Mouse (Mus musculus) forebrain, embryonic 12.5 days (tissue): Measurements from ENCODE around the gene Wnk1. TPM values are rescaled to one million over a fixed set of nuclear protein-coding genes. Genes with fewer than 3 reads are reported as not detected.

Experiments
- ATAC-seq: fragments of 200-750 bp; cut with Nextera tagmentation; 2 replicates; pipeline ENCODE4 v1.8.0; 2017; ENCODE audit warnings: moderate TSS enrichment; ENCODE audit not compliant: low FRiP score
- H3K27ac ChIP-seq: fragments of 300-500 bp; sonication (generic); 2 replicates; pipeline ENCODE4 v1.5.1; 2016; ENCODE audit warnings: mild to moderate bottlenecking
- H3K27me3 ChIP-seq: fragments of 300-500 bp; sonication (generic); 2 replicates; pipeline ENCODE4 v1.6.1; 2016; ENCODE audit warnings: mild to moderate bottlenecking
- H3K36me3 ChIP-seq: fragments of 300-500 bp; sonication (generic); replicated peaks from 2 replicates; pipeline ENCODE4 v1.6.1; 2016; ENCODE audit warnings: mild to moderate bottlenecking
- H3K4me1 ChIP-seq: fragments of 300-500 bp; sonication (generic); 2 replicates; pipeline ENCODE4 v1.6.1; 2016
- H3K4me2 ChIP-seq: fragments of 300-500 bp; sonication (generic); 2 replicates; pipeline ENCODE4 v1.6.1; 2016; ENCODE audit warnings: mild to moderate bottlenecking, moderate library complexity
- H3K4me3 ChIP-seq: fragments of 300-500 bp; sonication (generic); replicated peaks from 2 replicates; pipeline ENCODE4 v1.5.1; 2016; ENCODE audit warnings: mild to moderate bottlenecking
- H3K9ac ChIP-seq: fragments of 300-500 bp; sonication (generic); 2 replicates; pipeline ENCODE4 v1.6.1; 2016; ENCODE audit warnings: mild to moderate bottlenecking
- H3K9me3 ChIP-seq: fragments of 300-500 bp; sonication (generic); 2 replicates; pipeline ENCODE4 v1.6.1; 2016
- WGBS: fragments of 180-500 bp; shearing (Covaris S2); methylation state at CpG from one replicate; pipeline ENCODE4 v1.1.7; 2016; 5-methylcytosine and 5-hydroxymethylcytosine counted together
- polyA plus RNA-seq: library from polyadenylated mRNA; unstranded; fragments of >200 nt; fragmentation: Nextera tagmentation; extraction: Ambion mirVana; gene quantifications from 2 replicates; pipeline ENCODE4 v1.2.1, GENCODE M21; 2016

The Wnk1 gene
- polyA plus RNA-seq, 1 experiment from 2014 or later: 77.6 TPM

DNA sequence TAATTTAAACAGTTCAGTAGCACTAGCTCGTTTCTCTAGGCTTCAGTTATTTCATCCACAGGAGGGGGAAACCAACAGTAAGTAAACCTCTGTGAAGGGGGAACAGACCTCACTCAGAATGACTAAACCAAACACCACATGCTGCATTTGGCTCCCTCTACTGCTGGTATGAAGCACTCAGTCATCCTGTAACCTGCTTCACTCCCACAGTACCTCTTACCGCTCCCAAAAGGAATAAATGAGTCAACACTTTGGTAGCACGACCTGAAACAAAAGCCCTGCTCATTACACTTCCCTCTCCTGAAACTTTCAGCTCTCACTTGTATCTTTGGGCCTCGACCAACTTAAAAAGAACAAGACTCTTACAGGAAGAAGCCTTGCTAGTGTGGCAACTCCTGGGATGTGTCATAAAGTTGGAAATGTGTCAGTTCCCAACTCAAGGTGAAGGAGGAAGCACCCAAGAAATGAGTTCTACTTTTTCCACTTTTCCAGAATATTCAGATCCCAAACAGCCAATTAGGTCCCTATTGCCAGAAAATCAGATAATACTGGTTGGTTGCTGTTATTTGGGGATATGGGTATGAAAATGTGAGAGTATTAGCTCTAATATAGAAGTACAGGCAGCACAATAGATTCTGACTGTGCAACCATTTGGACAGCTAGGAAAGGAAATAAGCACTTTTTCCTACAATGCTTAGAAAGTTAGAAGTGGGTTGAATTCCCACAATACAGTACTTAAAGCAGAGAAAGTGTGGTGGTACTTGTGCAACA lies 114.1 kb downstream of the Wnk1 start:
- no peak for ATAC-seq

DNA sequence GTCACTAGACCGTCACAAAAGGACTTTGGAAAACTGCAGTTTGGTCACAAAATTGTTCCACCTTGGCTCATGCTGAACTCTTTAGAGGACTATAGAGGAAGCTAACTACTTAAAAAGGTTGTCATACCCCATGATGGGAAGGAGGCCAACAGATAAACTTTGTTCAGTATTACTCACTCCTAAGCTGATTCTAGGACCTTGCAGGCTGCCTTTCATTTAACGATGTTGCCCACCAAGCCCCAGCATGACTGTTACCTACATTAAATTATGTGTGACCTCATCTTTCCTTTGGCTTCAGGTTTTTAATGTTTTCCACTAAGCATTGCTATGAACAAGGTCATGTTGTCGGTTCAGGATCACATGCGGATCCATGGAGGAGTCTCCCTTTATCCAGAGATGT lies 115.9 kb downstream of the Wnk1 start:
- no peak overlapping the region for H3K4me3 ChIP-seq
- no peak overlapping the region for H3K9ac ChIP-seq
- no peak overlapping the region for H3K4me2 ChIP-seq
- no peaks in the 10 kb centered on the region for H3K9me3 ChIP-seq
- H3K36me3 ChIP-seq: peaks cover 84% of the 10 kb centered on the region
- H3K27me3 ChIP-seq: no peaks in the 10 kb centered on the region
- 93% methylated on average over 4 of the region's 4 CpGs for WGBS
- no peak for ATAC-seq
- no peaks in the 10 kb centered on the region for H3K4me1 ChIP-seq
- no peak overlapping the region for H3K27ac ChIP-seq

More for the DNA sequence above, 114.1 kb downstream of the Wnk1 start:
- H3K27ac ChIP-seq: no peak overlapping the region
- no peak overlapping the region for H3K4me3 ChIP-seq
- no peak overlapping the region for H3K9ac ChIP-seq
- no peaks in the 10 kb centered on the region for H3K4me1 ChIP-seq
- H3K27me3 ChIP-seq: no peaks in the 10 kb centered on the region
- WGBS: 55% methylated on average over 4 of the region's 4 CpGs
- H3K36me3 ChIP-seq: peaks cover 87% of the 10 kb centered on the region
- no peaks in the 10 kb centered on the region for H3K9me3 ChIP-seq
- H3K4me2 ChIP-seq: no peak overlapping the region

DNA sequence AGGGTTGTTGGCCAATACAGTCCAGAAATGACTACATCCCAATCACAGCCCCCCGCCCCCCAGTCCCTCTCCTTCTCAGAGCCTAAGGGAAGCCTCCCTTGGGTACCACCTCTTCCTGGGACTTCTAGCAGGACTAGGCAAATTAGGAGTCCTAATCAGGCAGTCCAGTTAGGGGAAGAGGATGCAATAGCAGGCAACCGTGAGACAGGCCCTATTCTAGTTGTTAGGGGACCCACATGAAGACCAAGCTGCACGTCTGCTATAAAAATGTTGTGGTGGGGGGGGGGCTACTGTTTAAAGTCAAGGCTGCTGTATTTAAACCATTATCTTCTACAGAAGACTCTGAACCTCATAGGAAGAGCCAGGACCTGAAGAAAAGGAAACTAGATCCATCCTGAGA lies 116.3 kb downstream of the Wnk1 start:
- Histone ChIP-seq H3K4me3 (no peak overlapping the region), H3K4me1 (no peaks in the 10 kb centered on the region), H3K36me3 (peaks cover 83% of the 10 kb centered on the region), H3K9me3 (no peaks in the 10 kb centered on the region), H3K27ac (no peak overlapping the region), H3K4me2 (no peak overlapping the region), H3K9ac (no peak overlapping the region), H3K27me3 (no peaks in the 10 kb centered on the region)
- no peak for ATAC-seq
- WGBS: 86% methylated on average over 3 of the region's 3 CpGs

DNA sequence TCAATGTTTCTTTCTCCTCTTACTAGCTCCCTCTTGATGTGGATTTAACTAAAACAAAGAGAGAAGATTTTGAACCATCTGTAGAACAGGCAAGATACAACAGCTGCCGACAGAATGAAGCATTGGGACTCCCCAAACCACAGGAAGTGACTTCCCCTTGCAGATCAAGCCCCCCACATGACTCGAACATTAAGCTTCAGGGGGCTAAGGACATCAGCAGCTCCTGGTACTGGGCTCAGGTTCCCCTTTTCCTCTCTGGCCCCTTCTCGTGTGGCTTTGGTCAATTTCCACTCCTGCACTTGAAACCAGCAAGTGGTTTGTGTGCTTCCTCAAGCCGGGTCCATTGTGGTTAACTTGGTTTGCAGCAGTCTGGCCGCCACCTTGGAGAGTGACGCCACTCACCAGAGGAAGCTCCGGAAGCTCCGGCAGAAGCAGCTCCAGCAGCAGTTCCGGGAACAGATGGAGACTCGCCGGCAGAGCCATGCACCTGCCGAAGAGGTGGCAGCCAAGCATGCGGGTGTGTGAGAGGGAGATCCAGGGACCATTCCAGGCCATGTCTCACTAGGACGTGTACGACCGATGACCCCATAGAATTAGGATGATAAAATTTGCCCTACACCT lies 119.8 kb downstream of the Wnk1 start:
- WGBS: 89% methylated on average over 16 of the region's 16 CpGs

GRCm38 (mm10) chr6:119915710-119916109 lies 122.8 kb downstream of the Wnk1 start:
- no peak overlapping the region for H3K4me2 ChIP-seq
- no peaks in the 10 kb centered on the region for H3K27me3 ChIP-seq
- no peaks in the 10 kb centered on the region for H3K4me1 ChIP-seq
- 91% methylated on average over 5 of the region's 5 CpGs for WGBS
- H3K27ac ChIP-seq: no peak overlapping the region
- H3K4me3 ChIP-seq: no peak overlapping the region
- H3K9me3 ChIP-seq: no peaks in the 10 kb centered on the region
- peaks cover 77% of the 10 kb centered on the region for H3K36me3 ChIP-seq
- ATAC-seq: no peak
- H3K9ac ChIP-seq: no peak overlapping the region

More for the DNA sequence above, 119.8 kb downstream of the Wnk1 start:
- no peak overlapping the region for H3K27ac ChIP-seq
- H3K9me3 ChIP-seq: no peaks in the 10 kb centered on the region
- no peak for ATAC-seq
- H3K4me1 ChIP-seq: no peaks in the 10 kb centered on the region
- H3K9ac ChIP-seq: no peak overlapping the region
- no peaks in the 10 kb centered on the region for H3K27me3 ChIP-seq
- peaks cover 81% of the 10 kb centered on the region for H3K36me3 ChIP-seq
- H3K4me2 ChIP-seq: no peak overlapping the region
- H3K4me3 ChIP-seq: no peak overlapping the region

- Histone ChIP-seq H3K9me3 (no peaks in the 10 kb centered on the region), H3K27ac (no peak overlapping the region), H3K4me2 (no peak overlapping the region), H3K27me3 (no peaks in the 10 kb centered on the region), H3K4me1 (no peaks in the 10 kb centered on the region), H3K9ac (no peak overlapping the region), H3K4me3 (no peak overlapping the region), H3K36me3 (peaks cover 49% of the 10 kb centered on the region)
- WGBS: 81% methylated on average over 5 of the region's 5 CpGs
- ATAC-seq: no peak
These were observed 126.4 kb downstream of the Wnk1 start for GRCm38 (mm10) chr6:119912046-119912445.

DNA sequence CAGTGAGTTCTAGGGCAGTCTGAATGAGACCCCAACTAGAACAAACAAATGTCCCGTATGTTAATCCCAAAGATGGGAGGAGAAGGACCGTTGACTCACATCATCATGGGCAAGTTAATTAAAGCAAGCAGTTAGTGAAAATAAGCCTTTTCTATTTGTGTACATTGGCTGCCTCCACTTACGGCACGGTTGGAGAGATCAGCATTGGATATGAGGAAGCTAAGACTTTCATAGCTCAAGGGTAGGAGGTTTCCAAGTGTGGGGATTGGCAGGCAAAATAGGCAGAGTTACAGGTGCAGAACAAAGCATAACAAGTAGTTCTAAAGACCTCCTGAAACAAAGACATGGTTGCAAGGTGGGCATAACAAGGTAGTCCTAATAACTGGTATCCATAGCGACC lies 133.0 kb downstream of the Wnk1 start:
- no peaks in the 10 kb centered on the region for H3K9me3 ChIP-seq
- H3K4me1 ChIP-seq: peaks cover 10% of the 10 kb centered on the region
- WGBS: 83% methylated on average over 5 of the region's 5 CpGs
- H3K27me3 ChIP-seq: no peaks in the 10 kb centered on the region
- H3K4me2 ChIP-seq: no peak overlapping the region
- H3K27ac ChIP-seq: no peak overlapping the region
- H3K9ac ChIP-seq: no peak overlapping the region
- peaks cover 6% of the 10 kb centered on the region for H3K36me3 ChIP-seq
- no peak overlapping the region for H3K4me3 ChIP-seq
- ATAC-seq: no peak

DNA sequence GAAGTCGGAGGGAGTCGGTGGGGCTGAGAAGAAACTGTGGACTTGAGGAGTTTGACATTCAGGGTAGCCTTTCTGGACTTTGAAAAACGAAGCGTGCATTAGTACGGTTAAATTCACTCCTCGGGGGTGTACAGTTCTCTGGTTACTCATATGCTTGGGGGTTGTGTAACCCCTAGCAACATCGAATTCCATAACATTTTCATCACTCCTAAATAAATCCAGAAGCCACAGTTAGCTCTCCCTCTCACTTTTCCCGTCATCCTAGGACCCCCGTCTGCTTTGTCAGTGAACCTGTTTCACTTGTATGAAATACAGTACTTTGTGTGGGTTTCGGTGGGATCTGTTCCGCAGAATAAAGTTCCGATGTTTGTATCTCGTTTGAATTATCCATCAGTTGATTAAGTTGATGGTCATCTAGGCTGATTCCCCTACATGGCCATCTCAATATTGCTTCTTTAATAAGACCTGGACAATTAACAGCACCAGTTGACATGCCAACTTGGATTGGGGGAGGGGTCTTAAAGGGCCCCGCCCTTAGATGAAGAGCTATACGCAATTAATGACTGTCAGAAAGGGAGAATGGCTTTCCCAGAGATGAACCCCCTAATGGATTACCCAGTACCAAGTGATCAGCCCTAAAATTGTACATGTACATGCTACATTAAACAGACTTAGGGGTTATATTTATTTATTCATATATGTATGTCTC lies 135.2 kb downstream of the Wnk1 start:
- Histone ChIP-seq H3K4me3 (peak overlapping the region; percentile 95), H3K27me3 (no peaks in the 10 kb centered on the region), H3K9me3 (no peaks in the 10 kb centered on the region), H3K27ac (peak overlapping the region; percentile 93), H3K36me3 (peaks cover 6% of the 10 kb centered on the region), H3K9ac (peak overlapping the region; percentile 95), H3K4me2 (peak overlapping the region; percentile 83), H3K4me1 (peaks cover 10% of the 10 kb centered on the region)
- no peak; the same call in 1 of the 2 replicates for ATAC-seq
- 24% methylated on average over 15 of the region's 15 CpGs for WGBS

GRCm38 (mm10) chr6:119902204-119903080 lies 136.0 kb downstream of the Wnk1 start, which contains the start of gene Rad52:
TSS of gene Rad52 (plus strand) at chr6:119902698.
- WGBS: 2% methylated on average over 67 of the region's 67 CpGs
- Histone ChIP-seq H3K9ac (peak within 1 kb of the TSS; percentile 95), H3K9me3 (no peaks in the 10 kb centered on the region), H3K36me3 (peaks cover 6% of the 10 kb centered on the region), H3K4me3 (peak within 1 kb of the TSS; percentile 95), H3K4me2 (peak within 1 kb of the TSS; percentile 83), H3K27me3 (no peaks in the 10 kb centered on the region), H3K27ac (peak within 1 kb of the TSS; percentile 93), H3K4me1 (peaks cover 10% of the 10 kb centered on the region)
- peak; percentile 90 for ATAC-seq

GRCm38 (mm10) chr6:119892711-119893110 lies 145.8 kb downstream of the Wnk1 start:
- H3K4me3 ChIP-seq: no peak overlapping the region
- no peaks in the 10 kb centered on the region for H3K27me3 ChIP-seq
- no peak overlapping the region for H3K9ac ChIP-seq
- H3K4me2 ChIP-seq: no peak overlapping the region
- no peaks in the 10 kb centered on the region for H3K9me3 ChIP-seq
- H3K27ac ChIP-seq: no peak overlapping the region
- no peaks in the 10 kb centered on the region for H3K4me1 ChIP-seq
- ATAC-seq: no peak
- 91% methylated on average over 7 of the region's 7 CpGs for WGBS
- H3K36me3 ChIP-seq: no peaks in the 10 kb centered on the region

DNA sequence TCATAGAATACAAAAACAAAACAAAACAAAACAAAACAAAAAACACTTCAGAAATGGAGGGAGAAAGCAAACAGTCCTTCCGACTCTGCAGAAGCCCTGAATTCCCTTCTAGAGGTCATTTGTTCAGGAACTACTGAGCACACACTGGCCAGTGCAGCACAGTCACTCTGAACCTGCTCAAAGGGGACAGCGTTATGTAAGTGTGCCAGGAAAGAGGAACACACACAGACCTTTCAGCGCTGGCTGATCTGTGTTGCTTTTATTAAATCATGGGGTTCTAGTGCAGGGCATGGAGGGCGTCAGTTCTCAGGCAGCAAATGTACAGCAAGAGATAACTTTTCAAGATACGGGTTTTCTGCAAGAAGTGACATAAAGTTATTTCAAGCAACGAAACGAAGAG lies 155.3 kb downstream of the Wnk1 start:
- no peak overlapping the region for H3K27ac ChIP-seq
- H3K9ac ChIP-seq: no peak overlapping the region
- H3K4me3 ChIP-seq: no peak overlapping the region
- no peaks in the 10 kb centered on the region for H3K9me3 ChIP-seq
- ATAC-seq: no peak
- no peaks in the 10 kb centered on the region for H3K4me1 ChIP-seq
- WGBS: 85% methylated on average over 7 of the region's 7 CpGs
- H3K36me3 ChIP-seq: no peaks in the 10 kb centered on the region
- no peak overlapping the region for H3K4me2 ChIP-seq
- H3K27me3 ChIP-seq: no peaks in the 10 kb centered on the region
